Mouse (Mus musculus) E14TG2a.4 (cell line): ENCODE measurements around the gene Xrra1.
"Not testable (repeated sequence)": the region's sequence is repeated elsewhere in the genome, so short reads cannot be mapped to it uniquely, and the experiment has no call there.

Experiments
- H3K27me3 ChIP-seq: 2 replicates; pipeline ENCODE4 v1.6.1; 2014; ENCODE audit warnings: low read length, control low read depth; ENCODE audit not compliant: insufficient read depth
- H3K36me3 ChIP-seq: 2 replicates; pipeline ENCODE4 v1.6.1; 2014; ENCODE audit warnings: low read length, control low read depth; ENCODE audit not compliant: insufficient read depth
- H3K4me1 ChIP-seq: replicated peaks from 2 replicates; pipeline ENCODE4 v1.6.1; 2014; ENCODE audit warnings: low read depth, low read length, control low read depth
- H3K4me3 ChIP-seq: replicated peaks from 2 replicates; pipeline ENCODE4 v1.5.1; 2014; ENCODE audit warnings: mild to moderate bottlenecking, low read length
- H3K9me3 ChIP-seq: 2 replicates; pipeline ENCODE4 v1.6.1; 2014; ENCODE audit warnings: low read length, control low read depth
- CTCF ChIP-seq: conservative IDR thresholded peaks from 2 replicates; pipeline ENCODE4 v1.5.1; 2014; ENCODE audit warnings: low read length
- NANOG ChIP-seq: IDR thresholded peaks from 2 replicates; pipeline ENCODE4 v1.6.1; 2014; ENCODE audit warnings: borderline replicate concordance, low read length, mixed read lengths
- POU5F1 ChIP-seq: IDR thresholded peaks from 2 replicates; pipeline ENCODE4 v1.6.1; 2014; ENCODE audit warnings: low read length, borderline replicate concordance

The Xrra1 gene

DNA sequence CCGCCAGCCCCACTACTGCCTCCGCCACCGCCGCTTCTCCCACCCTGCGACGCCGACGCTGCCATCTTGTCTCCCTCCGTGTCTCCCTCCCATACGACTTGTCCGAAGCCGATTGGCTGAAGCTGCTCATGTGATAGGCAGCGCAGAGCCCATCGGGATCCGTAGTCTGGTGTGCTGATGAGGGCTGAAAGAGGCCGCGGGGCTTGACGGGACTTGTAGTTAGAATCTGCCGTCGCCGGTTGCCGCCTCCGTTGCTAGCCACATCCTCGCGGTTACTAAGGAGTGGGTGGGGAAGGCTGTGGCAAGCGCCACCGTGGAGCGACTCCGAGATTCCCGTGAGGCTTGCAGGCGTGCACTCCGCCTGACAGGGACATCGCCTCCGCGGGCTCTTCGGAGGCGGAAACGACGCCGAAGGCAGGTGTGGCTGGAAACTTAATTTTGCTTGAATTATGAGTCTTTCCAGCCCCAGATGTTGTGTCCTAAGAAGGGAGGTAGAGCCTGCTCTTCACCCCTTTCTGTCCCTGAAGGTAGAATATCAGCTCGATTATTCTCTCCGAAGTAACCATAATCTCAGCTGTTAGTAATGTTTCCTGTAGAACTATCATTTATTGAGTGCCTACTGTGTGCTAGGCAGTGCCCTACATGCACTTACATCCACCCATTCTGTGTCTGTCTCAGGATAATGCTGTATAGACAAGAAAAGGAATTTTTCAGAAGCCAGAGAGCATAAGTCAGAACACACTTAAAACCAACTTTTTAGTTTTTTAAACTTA, at the start of gene Xrra1:
Gene Xrra1 (plus strand): TSS at position 304 of the 773 bp plus-strand sequence.
- H3K4me3 ChIP-seq, result peak within 1 kb of the TSS; percentile 96
- H3K36me3 ChIP-seq, result peaks cover 28% of the 10 kb centered on the region
- H3K9me3 ChIP-seq, result no peaks in the 10 kb centered on the region
- peaks cover 34% of the 10 kb centered on the region for H3K4me1 ChIP-seq
- no peak for TF ChIP-seq CTCF
- no peak for TF ChIP-seq POU5F1
- TF ChIP-seq NANOG, result no peak
- peaks cover 16% of the 10 kb centered on the region for H3K27me3 ChIP-seq

DNA sequence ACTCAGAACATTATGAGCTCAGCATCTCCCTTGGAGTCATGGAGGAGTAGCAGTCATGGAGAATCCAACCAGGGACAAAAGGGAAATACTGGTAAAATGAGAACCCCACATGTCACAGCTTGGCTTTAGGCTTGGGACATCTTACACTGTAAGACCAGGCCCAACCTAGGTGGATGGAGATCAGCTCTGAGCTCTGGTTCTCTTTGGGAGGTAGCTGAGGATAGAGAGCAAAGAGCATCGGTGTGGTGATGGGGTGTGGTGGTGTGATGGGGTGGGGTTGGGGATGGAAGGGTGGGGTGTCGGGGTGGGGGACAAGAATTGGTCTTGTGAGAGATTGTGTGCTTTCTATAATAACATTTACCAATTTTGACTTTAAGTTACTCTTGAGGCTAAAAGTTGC, 48.1 kb upstream of the Xrra1 start:
- no peak overlapping the region for H3K4me3 ChIP-seq
- H3K27me3 ChIP-seq, result no peaks in the 10 kb centered on the region
- H3K4me1 ChIP-seq, result no peaks in the 10 kb centered on the region
- TF ChIP-seq NANOG (no peak), CTCF (no peak), POU5F1 (no peak)
- H3K9me3 ChIP-seq, result 0 out of 2 replicates have a peak, but pooled peaks cover 3% of the 10 kb centered on the region
- no peaks in the 10 kb centered on the region for H3K36me3 ChIP-seq

DNA sequence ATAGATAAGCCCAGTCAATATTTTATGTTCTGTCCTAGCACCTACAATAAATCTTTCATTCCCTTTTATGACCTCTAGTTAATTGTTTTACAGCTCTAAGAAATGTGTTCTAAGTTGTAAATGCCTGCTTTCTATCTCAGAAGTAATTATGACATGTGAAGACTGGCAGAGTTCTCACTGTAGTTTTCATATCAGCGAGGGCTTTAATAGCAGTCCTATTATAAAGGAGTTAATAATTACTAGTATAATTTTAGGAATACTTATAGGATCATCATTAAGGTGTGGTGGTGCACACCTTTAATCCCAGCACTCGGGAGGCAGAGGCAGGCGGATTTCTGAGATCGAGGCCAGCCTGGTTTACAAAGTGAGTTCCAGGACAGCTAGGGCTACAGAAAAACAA, 47.3 kb upstream of the Xrra1 start:
- TF ChIP-seq POU5F1 (no peak), CTCF (no peak), NANOG (no peak)
- 0 out of 2 replicates have a peak, but pooled peaks cover 3% of the 10 kb centered on the region for H3K9me3 ChIP-seq

DNA sequence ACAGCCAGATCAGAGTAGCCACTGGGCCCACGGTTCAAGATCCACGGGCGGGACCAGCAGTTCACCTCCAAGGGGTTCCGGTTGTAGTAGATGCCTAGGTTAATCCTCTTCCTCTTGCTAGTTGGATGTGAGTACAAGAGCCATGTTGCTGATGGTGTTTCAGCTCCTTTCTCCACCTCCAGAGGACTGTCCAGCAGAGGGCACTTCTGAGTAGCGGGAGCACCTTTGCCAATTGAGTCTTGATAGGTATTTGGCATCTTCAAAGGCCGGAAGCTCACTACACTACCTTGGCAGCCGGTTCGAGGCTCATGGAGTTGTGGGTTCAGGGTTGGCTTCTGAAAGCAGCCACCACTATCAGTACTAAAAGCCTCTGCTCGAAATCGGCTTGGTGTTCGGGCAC, 45.5 kb upstream of the Xrra1 start:
- no peaks in the 10 kb centered on the region for H3K27me3 ChIP-seq
- H3K4me1 ChIP-seq, result no peaks in the 10 kb centered on the region
- no peaks in the 10 kb centered on the region for H3K36me3 ChIP-seq
- H3K9me3 ChIP-seq, result 0 out of 2 replicates have a peak, but pooled peaks cover 3% of the 10 kb centered on the region
- no peak overlapping the region for H3K4me3 ChIP-seq
- TF ChIP-seq CTCF (peak; percentile 26), POU5F1 (no peak)

More for the DNA sequence above, 47.3 kb upstream of the Xrra1 start:
- Histone ChIP-seq H3K4me1 (no peaks in the 10 kb centered on the region), H3K27me3 (no peaks in the 10 kb centered on the region), H3K36me3 (no peaks in the 10 kb centered on the region), H3K4me3 (no peak overlapping the region)

DNA sequence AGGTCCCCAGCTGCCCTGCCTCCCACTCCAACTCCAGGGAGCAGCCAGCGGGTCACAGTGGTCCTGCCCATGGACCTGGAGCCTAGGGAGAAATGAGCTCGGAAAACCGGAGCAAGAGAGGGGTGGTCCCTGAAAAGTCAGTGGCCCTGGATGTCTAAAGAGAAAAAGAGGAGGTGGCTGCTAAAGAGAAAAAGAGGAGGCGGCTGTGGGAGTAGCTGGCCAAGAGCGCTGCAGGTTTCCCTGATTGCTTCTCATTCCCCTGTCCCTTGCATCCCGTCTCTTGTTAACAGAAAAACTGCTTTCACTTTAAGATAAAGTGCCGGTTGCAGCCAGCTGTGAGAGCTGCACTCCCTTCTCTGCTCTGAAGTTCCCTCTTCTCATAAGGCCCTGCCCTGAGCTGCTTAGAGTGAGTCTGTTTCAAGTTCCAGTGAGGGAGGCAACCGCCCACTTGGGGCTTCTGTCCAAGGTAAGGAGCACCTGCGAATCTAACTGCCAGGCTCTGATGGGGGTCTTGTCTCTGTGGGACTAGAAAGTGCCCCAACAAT, 40.7 kb upstream of the Xrra1 start:
- not testable (repeated sequence) for H3K4me1 ChIP-seq, H3K9me3 ChIP-seq, H3K36me3 ChIP-seq, H3K27me3 ChIP-seq, H3K4me3 ChIP-seq

DNA sequence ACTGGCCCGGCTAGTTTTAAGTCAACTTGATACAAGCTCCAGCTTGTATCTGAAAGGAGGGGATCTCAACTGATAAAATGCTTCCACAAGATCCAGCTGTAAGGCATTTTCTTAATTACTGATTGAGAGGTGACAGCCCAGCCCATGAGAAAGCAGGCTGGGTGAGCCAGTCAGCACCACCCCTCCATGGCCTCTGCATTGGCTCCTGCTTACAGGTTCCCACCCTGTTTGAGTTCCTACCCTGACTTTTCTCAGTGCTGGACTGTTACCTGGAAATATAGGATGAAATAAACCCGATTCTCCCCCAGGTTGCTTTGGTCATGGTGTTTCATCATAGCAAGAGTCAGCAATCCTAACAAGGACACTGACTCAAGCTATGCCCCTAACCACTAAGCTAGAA, 37.0 kb upstream of the Xrra1 start:
- no peak for TF ChIP-seq CTCF
- no peak for TF ChIP-seq NANOG
- no peak for TF ChIP-seq POU5F1

DNA sequence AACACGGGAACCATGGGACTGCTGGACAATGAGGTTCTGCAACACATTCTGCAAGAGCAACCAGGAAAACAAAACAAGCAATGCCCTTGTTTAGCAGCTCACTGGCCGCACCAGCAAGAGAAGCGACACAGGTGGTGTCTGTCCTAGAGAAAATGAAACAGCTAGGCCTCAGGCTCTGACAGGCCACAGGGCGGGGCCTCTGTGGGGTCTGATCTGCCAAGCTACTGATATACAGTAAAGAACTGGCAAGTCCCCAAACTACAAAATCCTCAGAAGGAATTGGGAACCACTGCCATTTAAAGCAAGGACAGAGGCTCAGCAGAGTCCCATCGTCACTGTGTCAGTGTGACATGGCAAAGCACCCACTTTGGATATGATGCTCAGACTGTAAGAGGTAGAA, 36.5 kb upstream of the Xrra1 start:
- H3K27me3 ChIP-seq, result no peaks in the 10 kb centered on the region
- H3K4me3 ChIP-seq, result no peak overlapping the region
- TF ChIP-seq POU5F1, result no peak
- no peak for TF ChIP-seq CTCF
- TF ChIP-seq NANOG, result no peak
- H3K36me3 ChIP-seq, result no peaks in the 10 kb centered on the region
- no peaks in the 10 kb centered on the region for H3K9me3 ChIP-seq
- H3K4me1 ChIP-seq, result peaks cover 10% of the 10 kb centered on the region

More for the DNA sequence above, 37.0 kb upstream of the Xrra1 start:
- peaks cover 9% of the 10 kb centered on the region; the same call in 1 of the 2 replicates for H3K4me1 ChIP-seq
- H3K36me3 ChIP-seq, result no peaks in the 10 kb centered on the region
- H3K9me3 ChIP-seq, result no peaks in the 10 kb centered on the region
- H3K4me3 ChIP-seq, result no peak overlapping the region
- no peaks in the 10 kb centered on the region for H3K27me3 ChIP-seq

DNA sequence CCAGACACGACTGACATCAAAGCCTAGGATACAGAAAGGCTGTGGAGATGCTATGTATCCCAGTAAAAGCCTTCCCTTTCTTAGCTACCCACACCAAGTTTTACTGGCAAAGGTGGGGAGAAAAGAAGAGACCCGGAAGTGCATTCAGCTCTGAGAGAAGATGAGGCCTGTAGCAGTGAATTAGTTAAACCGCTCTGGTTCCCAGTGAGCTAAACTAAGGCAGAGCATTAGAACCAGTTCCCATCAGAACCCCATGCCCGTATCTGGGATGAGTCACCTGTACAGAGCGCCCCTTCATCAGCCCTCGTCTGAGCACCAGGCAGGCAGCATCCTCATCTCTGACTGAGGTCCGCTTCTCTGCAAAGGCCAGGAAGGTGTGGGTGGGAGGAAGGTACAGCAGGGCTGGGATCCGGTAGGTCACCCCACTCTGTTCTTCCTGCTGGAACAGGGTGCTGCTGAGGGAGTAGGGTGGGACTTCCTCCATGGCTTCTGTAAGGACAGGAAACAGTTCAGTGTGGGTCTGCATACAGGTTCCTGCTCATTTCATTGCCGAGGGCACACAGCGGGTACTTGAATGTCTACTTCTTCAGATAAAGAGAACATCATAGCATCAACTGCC, 35.8 kb upstream of the Xrra1 start:
- Histone ChIP-seq H3K36me3 (no peaks in the 10 kb centered on the region), H3K9me3 (no peaks in the 10 kb centered on the region), H3K4me1 (peaks cover 16% of the 10 kb centered on the region), H3K4me3 (no peak overlapping the region), H3K27me3 (no peaks in the 10 kb centered on the region)
- TF ChIP-seq NANOG, result no peak
- no peak for TF ChIP-seq CTCF
- TF ChIP-seq POU5F1, result no peak
